Mouse (Mus musculus) limb, embryonic 15.5 days (tissue): ENCODE data around the gene Klhl2. TPM values are rescaled to one million over a fixed set of nuclear protein-coding genes. Genes with fewer than 3 reads are reported as not detected.

Source experiments
- ATAC-seq: fragments of 200-750 bp; cut with Nextera tagmentation; 2 replicates; pipeline ENCODE4 v1.8.0; 2017; ENCODE audit warnings: low read depth, moderate TSS enrichment; ENCODE audit not compliant: insufficient number of reproducible peaks, low FRiP score, low TSS enrichment
- H3K27ac ChIP-seq: fragments of 300-500 bp; sonication (generic); 2 replicates; pipeline ENCODE4 v1.5.1; 2015; ENCODE audit warnings: moderate library complexity, mild to moderate bottlenecking, inconsistent platforms
- H3K27me3 ChIP-seq: fragments of 300-500 bp; sonication (generic); 2 replicates; pipeline ENCODE4 v1.6.1; 2015; ENCODE audit warnings: inconsistent platforms
- H3K36me3 ChIP-seq: fragments of 300-500 bp; sonication (generic); 2 replicates; pipeline ENCODE4 v1.6.1; 2015; ENCODE audit warnings: inconsistent platforms
- H3K4me1 ChIP-seq: fragments of 300-500 bp; sonication (generic); 2 replicates; pipeline ENCODE4 v1.6.1; 2015; ENCODE audit warnings: inconsistent platforms
- H3K4me2 ChIP-seq: fragments of 300-500 bp; sonication (generic); 2 replicates; pipeline ENCODE4 v1.6.1; 2015; ENCODE audit warnings: mild to moderate bottlenecking, inconsistent platforms
- H3K4me3 ChIP-seq: fragments of 300-500 bp; sonication (generic); 2 replicates; pipeline ENCODE4 v1.5.1; 2015; ENCODE audit warnings: mild to moderate bottlenecking, inconsistent platforms
- H3K9ac ChIP-seq: fragments of 300-500 bp; sonication (generic); 2 replicates; pipeline ENCODE4 v1.6.1; 2015; ENCODE audit warnings: inconsistent platforms
- H3K9me3 ChIP-seq: fragments of 300-500 bp; sonication (generic); 2 replicates; pipeline ENCODE4 v1.6.1; 2016; ENCODE audit warnings: inconsistent platforms
- WGBS: fragments of 180-500 bp; shearing (Covaris S2); methylation state at CpG from one replicate; pipeline ENCODE4 v1.1.7; 2015; 5-methylcytosine and 5-hydroxymethylcytosine counted together
- polyA plus RNA-seq: library from polyadenylated mRNA; unstranded; fragments of >200 nt; fragmentation: Nextera tagmentation; extraction: Ambion mirVana; gene quantifications from 2 replicates; pipeline ENCODE4 v1.2.1, GENCODE M21; 2015

Gene Klhl2
- polyA plus RNA-seq, 1 experiment from 2014 or later, result 7.9 TPM

DNA sequence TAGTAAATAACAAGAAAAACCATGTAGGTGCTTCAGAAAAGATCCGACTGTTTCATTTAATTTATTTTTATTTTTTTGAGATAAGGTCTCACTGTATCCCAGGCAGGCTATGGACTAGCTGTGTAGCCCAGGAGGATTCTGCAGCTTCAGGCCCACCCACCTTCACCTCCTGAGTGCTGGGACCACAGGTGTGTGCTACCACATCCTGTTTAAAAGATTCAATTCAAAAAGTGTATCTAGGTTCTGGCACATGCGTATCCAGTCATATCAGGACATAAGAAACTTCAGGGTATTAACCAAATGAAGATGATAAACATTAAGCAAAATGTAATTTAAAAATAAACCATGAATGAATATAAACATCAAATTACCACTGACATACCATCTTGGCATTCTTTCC is 126.6 kb downstream of the Klhl2 start:
- H3K4me2 ChIP-seq, result no peak overlapping the region
- WGBS, result 92% methylated on average over 2 of the region's 2 CpGs
- peaks cover 57% of the 10 kb centered on the region for H3K36me3 ChIP-seq
- H3K4me1 ChIP-seq, result no peaks in the 10 kb centered on the region
- H3K9me3 ChIP-seq, result no peaks in the 10 kb centered on the region
- H3K27ac ChIP-seq, result no peak overlapping the region
- ATAC-seq, result no peak
- no peak overlapping the region for H3K9ac ChIP-seq
- H3K4me3 ChIP-seq, result no peak overlapping the region
- no peaks in the 10 kb centered on the region for H3K27me3 ChIP-seq

GRCm38 (mm10) chr8:64717868-64718267 is 131.9 kb downstream of the Klhl2 start:
- no peak overlapping the region for H3K9ac ChIP-seq
- H3K9me3 ChIP-seq, result no peaks in the 10 kb centered on the region
- no peak overlapping the region for H3K4me3 ChIP-seq
- no peak overlapping the region for H3K27ac ChIP-seq
- no peak for ATAC-seq
- no peaks in the 10 kb centered on the region for H3K27me3 ChIP-seq
- 87% methylated on average over 7 of the region's 7 CpGs for WGBS
- no peak overlapping the region for H3K4me2 ChIP-seq
- H3K36me3 ChIP-seq, result peaks cover 47% of the 10 kb centered on the region
- no peaks in the 10 kb centered on the region for H3K4me1 ChIP-seq

DNA sequence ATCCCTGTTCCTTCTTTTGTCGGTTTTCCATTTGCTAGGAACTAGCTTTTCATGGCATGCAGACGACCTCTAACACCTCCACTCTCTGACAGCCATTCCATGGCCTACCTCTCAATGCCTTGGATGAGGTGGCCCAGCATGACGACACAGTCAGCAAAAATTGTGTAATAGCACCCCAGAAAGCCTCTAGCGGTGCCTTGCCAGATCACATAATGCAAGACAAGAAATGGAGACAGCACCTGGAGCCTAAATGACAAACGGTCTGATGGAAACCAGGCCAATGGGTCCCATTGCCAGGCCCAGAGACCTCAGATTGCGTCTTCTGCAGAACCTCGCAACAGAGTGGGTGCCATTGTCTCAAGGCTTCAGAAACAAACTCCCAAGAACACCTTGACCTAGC is 137.3 kb downstream of the Klhl2 start:
- WGBS, result 84% methylated on average over 7 of the region's 7 CpGs
- Histone ChIP-seq H3K36me3 (peaks cover 11% of the 10 kb centered on the region; the same call in 1 of the 2 replicates), H3K9ac (no peak overlapping the region), H3K4me3 (no peak overlapping the region), H3K4me1 (no peaks in the 10 kb centered on the region), H3K9me3 (no peaks in the 10 kb centered on the region), H3K4me2 (no peak overlapping the region), H3K27ac (no peak overlapping the region), H3K27me3 (no peaks in the 10 kb centered on the region)
- no peak for ATAC-seq

DNA sequence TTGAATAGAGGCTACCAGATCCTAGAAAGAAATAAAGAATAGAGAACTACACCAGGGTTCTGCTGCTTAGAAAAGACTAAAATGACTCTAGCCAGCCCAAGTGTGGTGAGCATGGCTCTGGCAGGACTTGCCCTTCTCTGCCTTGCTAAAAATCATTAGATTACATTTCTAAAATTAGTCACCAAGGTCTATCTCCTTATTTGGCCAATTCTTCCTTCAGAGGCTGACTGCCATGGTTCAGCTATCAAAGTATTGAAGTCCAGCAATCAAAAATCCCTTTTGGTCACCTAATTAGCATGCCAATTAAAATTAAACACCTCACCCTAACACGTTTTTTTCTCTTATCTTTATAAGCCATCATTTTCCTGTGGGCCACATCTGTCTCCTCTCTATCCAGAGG is 138.3 kb downstream of the Klhl2 start:
- H3K9ac ChIP-seq, result no peak overlapping the region
- H3K4me3 ChIP-seq, result no peak overlapping the region
- no peaks in the 10 kb centered on the region for H3K27me3 ChIP-seq
- H3K9me3 ChIP-seq, result no peaks in the 10 kb centered on the region
- H3K4me1 ChIP-seq, result no peaks in the 10 kb centered on the region
- H3K4me2 ChIP-seq, result no peak overlapping the region
- WGBS, result 18% methylated on average over 1 of the region's 1 CpGs
- ATAC-seq, result no peak
- H3K36me3 ChIP-seq, result peaks cover 1% of the 10 kb centered on the region; the same call in 1 of the 2 replicates
- H3K27ac ChIP-seq, result no peak overlapping the region

- no peak overlapping the region for H3K4me2 ChIP-seq
- no peak for ATAC-seq
These were observed 142.3 kb downstream of the Klhl2 start for GRCm38 (mm10) chr8:64707481-64707880.

GRCm38 (mm10) chr8:64703191-64703590 is 146.6 kb downstream of the Klhl2 start:
- no peak for ATAC-seq
- no peak overlapping the region for H3K4me2 ChIP-seq
- no peaks in the 10 kb centered on the region for H3K36me3 ChIP-seq
- H3K4me1 ChIP-seq, result no peaks in the 10 kb centered on the region
- no peaks in the 10 kb centered on the region for H3K9me3 ChIP-seq
- H3K27me3 ChIP-seq, result no peaks in the 10 kb centered on the region
- no peak overlapping the region for H3K9ac ChIP-seq
- H3K4me3 ChIP-seq, result no peak overlapping the region
- H3K27ac ChIP-seq, result no peak overlapping the region
- 82% methylated on average over 1 of the region's 1 CpGs for WGBS

More at GRCm38 (mm10) chr8:64707481-64707880, 142.3 kb downstream of the Klhl2 start:
- H3K9me3 ChIP-seq, result no peaks in the 10 kb centered on the region
- no peak overlapping the region for H3K4me3 ChIP-seq
- no peak overlapping the region for H3K27ac ChIP-seq
- no peaks in the 10 kb centered on the region for H3K4me1 ChIP-seq
- no peaks in the 10 kb centered on the region for H3K27me3 ChIP-seq
- H3K36me3 ChIP-seq, result no peaks in the 10 kb centered on the region
- H3K9ac ChIP-seq, result no peak overlapping the region

DNA sequence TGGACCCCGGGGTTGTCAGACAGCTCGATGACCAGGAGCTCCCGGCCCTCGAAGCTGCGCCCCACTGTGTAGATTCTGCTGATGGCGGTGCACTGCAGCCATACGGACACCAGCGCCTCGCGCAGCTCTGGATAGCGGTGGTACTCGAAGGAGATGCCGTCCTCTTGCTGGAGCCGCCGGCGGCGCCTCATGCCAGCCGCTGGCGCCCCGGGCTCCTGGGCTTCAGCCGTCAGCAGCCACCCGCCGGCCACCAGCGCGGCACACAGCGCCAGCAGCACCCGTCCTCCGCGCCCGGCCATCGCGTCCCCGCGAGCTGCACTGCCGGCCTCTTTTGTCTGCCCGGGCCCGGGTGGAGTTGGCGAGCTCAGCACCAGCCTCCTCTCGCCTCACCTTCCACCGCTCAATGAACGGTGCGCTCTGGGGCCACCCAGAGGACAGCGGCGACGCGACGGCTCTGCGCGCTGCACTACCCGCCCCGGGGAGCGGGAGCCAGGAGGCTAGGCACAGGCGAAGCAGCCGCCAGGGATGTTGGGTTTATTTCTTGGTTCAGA is 157.1 kb downstream of the Klhl2 start, which contains the start of gene Cpe:
Gene Cpe, minus strand, starts transcription at position 404 of the 551 bp plus-strand sequence.
- H3K9ac ChIP-seq, result peak within 1 kb of the TSS; percentile 71
- peak within 1 kb of the TSS; percentile 84 for H3K27ac ChIP-seq
- no peaks in the 10 kb centered on the region for H3K36me3 ChIP-seq
- H3K27me3 ChIP-seq, result no peaks in the 10 kb centered on the region
- H3K4me3 ChIP-seq, result peak within 1 kb of the TSS; percentile 69
- WGBS, result under 1% methylated on average over 54 of the region's 54 CpGs
- H3K9me3 ChIP-seq, result no peaks in the 10 kb centered on the region
- H3K4me2 ChIP-seq, result peak within 1 kb of the TSS; percentile 89
- H3K4me1 ChIP-seq, result peaks cover 8% of the 10 kb centered on the region
- peak; percentile 92 for ATAC-seq

DNA sequence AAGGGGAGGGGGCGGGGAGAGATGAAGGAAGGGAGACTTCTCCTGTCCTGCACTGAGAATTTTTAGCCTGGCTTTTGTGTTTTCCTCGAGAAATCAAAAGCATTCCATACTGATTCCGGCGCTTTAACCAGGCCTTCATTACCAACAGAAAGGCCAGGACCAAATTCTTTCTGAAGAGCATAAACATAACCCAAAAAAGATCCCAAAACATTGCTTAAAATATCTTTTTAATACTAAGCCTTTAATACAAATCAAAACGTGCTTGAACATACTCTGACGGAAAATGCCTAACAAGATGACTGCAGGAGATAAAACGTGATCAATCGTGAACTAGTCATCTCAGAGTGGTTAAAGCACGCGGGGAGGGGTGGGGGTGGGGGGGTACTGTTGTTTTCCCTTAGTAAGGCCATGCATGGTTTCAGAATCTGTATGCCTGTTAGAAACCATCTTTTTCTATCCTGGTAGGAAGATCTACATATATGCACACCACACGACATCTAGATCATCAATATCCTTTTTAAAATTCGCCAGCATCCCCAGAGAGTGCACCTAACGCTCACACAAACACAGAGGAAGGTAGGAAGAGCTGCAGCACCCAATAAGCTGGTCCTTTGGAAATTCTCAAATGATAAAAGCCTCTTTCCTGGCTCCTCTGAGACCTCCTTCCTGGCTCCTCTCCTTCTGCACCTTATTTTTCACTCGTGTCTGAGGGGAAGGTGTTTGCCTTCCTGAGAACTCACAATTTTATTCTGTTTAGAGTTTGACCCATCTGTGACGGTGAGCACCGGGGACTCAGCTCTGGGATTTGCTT is 158.0 kb downstream of the Klhl2 start:
- Histone ChIP-seq H3K36me3 (no peaks in the 10 kb centered on the region), H3K9ac (peak overlapping the region; percentile 71; the same call in 1 of the 2 replicates), H3K9me3 (no peaks in the 10 kb centered on the region), H3K27ac (no peak overlapping the region), H3K4me1 (peaks cover 8% of the 10 kb centered on the region), H3K27me3 (no peaks in the 10 kb centered on the region), H3K4me2 (peak overlapping the region; percentile 89), H3K4me3 (peak overlapping the region; percentile 69)
- ATAC-seq, result no peak
- 13% methylated on average over 16 of the region's 16 CpGs for WGBS

DNA sequence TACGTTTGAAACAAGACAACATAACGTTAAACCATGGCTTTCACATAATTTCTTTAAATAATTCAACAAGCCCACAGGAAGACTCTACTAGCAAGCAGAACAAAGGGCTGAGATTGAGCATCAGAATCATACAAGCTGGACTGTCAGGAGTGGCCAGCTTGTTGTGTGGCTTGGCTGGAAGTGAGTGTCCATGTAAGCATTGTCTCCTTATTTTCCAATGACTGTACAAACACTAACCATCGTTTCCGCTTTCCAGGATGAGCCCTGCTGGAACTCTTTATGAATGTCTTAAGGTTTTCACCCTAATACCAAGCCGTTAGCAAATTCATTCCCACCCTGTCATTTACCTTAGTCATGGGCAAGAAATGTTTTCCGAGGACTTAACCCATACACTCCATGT is 159.0 kb downstream of the Klhl2 start:
- H3K27ac ChIP-seq, result no peak overlapping the region
- ATAC-seq, result no peak
- no peak overlapping the region for H3K9ac ChIP-seq
- H3K4me3 ChIP-seq, result 0 out of 2 replicates have a peak overlapping the region, but pooled peaks have one; percentile 3
- H3K27me3 ChIP-seq, result no peaks in the 10 kb centered on the region
- peaks cover 11% of the 10 kb centered on the region for H3K4me1 ChIP-seq
- H3K4me2 ChIP-seq, result no peak overlapping the region; the same call in 1 of the 2 replicates
- no peaks in the 10 kb centered on the region for H3K9me3 ChIP-seq
- no peaks in the 10 kb centered on the region for H3K36me3 ChIP-seq
- 73% methylated on average over 6 of the region's 6 CpGs for WGBS

GRCm38 (mm10) chr8:64690306-64690705 is 159.5 kb downstream of the Klhl2 start:
- Histone ChIP-seq H3K27ac (no peak overlapping the region), H3K36me3 (no peaks in the 10 kb centered on the region), H3K4me3 (no peak overlapping the region), H3K4me2 (no peak overlapping the region), H3K9ac (no peak overlapping the region), H3K4me1 (peaks cover 11% of the 10 kb centered on the region), H3K27me3 (no peaks in the 10 kb centered on the region), H3K9me3 (no peaks in the 10 kb centered on the region)
- WGBS, result 79% methylated on average over 6 of the region's 6 CpGs
- ATAC-seq, result no peak
